Mouse (Mus musculus): Measurements from ENCODE around the gene Rnf31.

DNA sequence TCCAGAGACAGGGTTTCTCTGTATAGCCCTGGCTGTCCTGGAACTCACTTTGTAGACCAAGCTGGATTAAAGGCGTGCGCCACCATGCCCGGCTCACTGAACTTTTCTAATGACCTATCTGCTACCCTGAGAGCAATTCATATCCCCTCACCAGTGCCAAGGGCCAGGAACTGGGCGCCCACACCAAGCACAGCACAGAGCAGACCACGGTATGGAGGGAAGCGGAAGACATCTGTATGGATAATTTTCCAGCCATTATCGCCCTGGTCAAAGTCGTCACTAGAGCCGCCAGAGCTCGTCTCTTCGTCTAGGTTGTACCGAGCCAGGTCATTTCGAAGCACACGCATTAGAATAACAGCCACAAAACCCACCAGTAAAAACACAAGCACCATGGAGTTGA, 49.3 kb downstream of the Rnf31 start:
- TF ChIP-seq CTCF (conservative IDR thresholded peaks at IDR 0.05; ENCODE audit: low read length) (no peak), POU5F1 (IDR thresholded peaks at IDR 0.05; ENCODE audit: borderline replicate concordance, low read length) (no peak)

All from E14TG2a.4 (cell line).